Mouse (Mus musculus) limb, embryonic 10.5 days (tissue): ENCODE measurements around the gene Rpl7a. TPM values are rescaled to one million over a fixed set of nuclear protein-coding genes. Genes with fewer than 3 reads are reported as not detected.

Experiments
- DNase-seq: peaks from one replicate; pipeline ENCODE4 v3.0.0-alpha.2; 2017; ENCODE audit warnings: low spot score
- H3K27ac ChIP-seq: fragments of 300-500 bp; sonication (generic); 2 replicates; pipeline ENCODE4 v1.5.1; 2016; ENCODE audit warnings: mild to moderate bottlenecking
- H3K27me3 ChIP-seq: fragments of 300-500 bp; sonication (generic); 2 replicates; pipeline ENCODE4 v1.6.1; 2016; ENCODE audit warnings: low read depth, mild to moderate bottlenecking; ENCODE audit not compliant: poor library complexity, severe bottlenecking
- H3K36me3 ChIP-seq: fragments of 300-500 bp; sonication (generic); 2 replicates; pipeline ENCODE4 v1.6.1; 2016; ENCODE audit warnings: mild to moderate bottlenecking, moderate library complexity
- H3K4me1 ChIP-seq: fragments of 300-500 bp; sonication (generic); 2 replicates; pipeline ENCODE4 v1.6.1; 2016
- H3K4me3 ChIP-seq: fragments of 300-500 bp; sonication (generic); 2 replicates; pipeline ENCODE4 v1.5.1; 2016; ENCODE audit warnings: mild to moderate bottlenecking, moderate library complexity
- H3K9me3 ChIP-seq: fragments of 300-500 bp; sonication (generic); replicated peaks from 2 replicates; pipeline ENCODE4 v1.6.1; 2016; ENCODE audit warnings: mild to moderate bottlenecking
- WGBS: fragments of 180-500 bp; shearing (Covaris S2); methylation state at CpG from one replicate; pipeline ENCODE4 v1.1.7; 2016; 5-methylcytosine and 5-hydroxymethylcytosine counted together
- polyA plus RNA-seq: library from polyadenylated mRNA; unstranded; fragments of >200 nt; fragmentation: Nextera tagmentation; extraction: Ambion mirVana; gene quantifications from 2 replicates; pipeline ENCODE4 v1.2.1, GENCODE M21; 2016

Gene Rpl7a
- polyA plus RNA-seq, 1 experiment from 2014 or later: 702 TPM

- no peak for DNase-seq
- WGBS: 72% methylated on average over 2 of the region's 2 CpGs
- no peaks in the 10 kb centered on the region for H3K27me3 ChIP-seq
- H3K27ac ChIP-seq: no peak overlapping the region
- H3K4me1 ChIP-seq: peaks cover 40% of the 10 kb centered on the region
- no peak overlapping the region for H3K4me3 ChIP-seq
- peaks cover 54% of the 10 kb centered on the region for H3K36me3 ChIP-seq
- no peaks in the 10 kb centered on the region for H3K9me3 ChIP-seq
Observed at GRCm38 (mm10) chr2:26905936-26906335, 4.6 kb upstream of the Rpl7a start.

DNA sequence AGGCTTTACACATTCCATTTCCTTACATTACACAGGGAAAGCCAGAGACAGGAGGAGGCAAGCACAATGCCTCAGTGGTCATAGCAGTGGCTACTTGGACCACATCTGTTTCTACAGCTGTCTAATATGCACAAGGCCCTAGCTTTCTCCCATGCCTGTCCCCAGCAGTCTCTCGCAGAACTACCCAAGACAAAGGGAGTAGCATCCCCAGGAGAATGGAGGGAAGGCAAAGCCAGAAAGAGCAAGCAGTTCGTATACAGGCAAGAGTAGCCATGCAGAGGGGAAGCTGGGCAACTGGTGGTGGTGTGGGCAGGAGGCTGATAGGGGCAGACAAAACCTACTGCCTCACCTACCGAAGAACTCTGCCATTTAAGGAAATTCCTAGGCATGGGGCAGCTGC, 4.1 kb upstream of the Rpl7a start:
- peaks cover 35% of the 10 kb centered on the region for H3K4me1 ChIP-seq
- H3K36me3 ChIP-seq: peaks cover 55% of the 10 kb centered on the region

GRCm38 (mm10) chr2:26907109-26907508, 3.5 kb upstream of the Rpl7a start:
- no peak overlapping the region for H3K27ac ChIP-seq
- no peaks in the 10 kb centered on the region for H3K9me3 ChIP-seq
- 68% methylated on average over 4 of the region's 4 CpGs for WGBS
- no peak for DNase-seq
- peaks cover 35% of the 10 kb centered on the region for H3K4me1 ChIP-seq
- no peaks in the 10 kb centered on the region for H3K27me3 ChIP-seq
- H3K36me3 ChIP-seq: peaks cover 62% of the 10 kb centered on the region
- H3K4me3 ChIP-seq: no peak overlapping the region

More for the DNA sequence above, 4.1 kb upstream of the Rpl7a start:
- H3K4me3 ChIP-seq: no peak overlapping the region
- H3K27ac ChIP-seq: no peak overlapping the region
- 95% methylated on average over 3 of the region's 3 CpGs for WGBS
- no peak for DNase-seq
- no peaks in the 10 kb centered on the region for H3K27me3 ChIP-seq
- no peaks in the 10 kb centered on the region for H3K9me3 ChIP-seq

GRCm38 (mm10) chr2:26908710-26909386, 1.7 kb upstream of the Rpl7a start:
- no peaks in the 10 kb centered on the region for H3K27me3 ChIP-seq
- peaks cover 79% of the 10 kb centered on the region for H3K36me3 ChIP-seq
- WGBS: 92% methylated on average over 18 of the region's 18 CpGs
- peak overlapping the region; percentile 93 for H3K4me3 ChIP-seq
- H3K27ac ChIP-seq: no peak overlapping the region
- no peaks in the 10 kb centered on the region for H3K9me3 ChIP-seq
- no peak for DNase-seq
- H3K4me1 ChIP-seq: peaks cover 32% of the 10 kb centered on the region

DNA sequence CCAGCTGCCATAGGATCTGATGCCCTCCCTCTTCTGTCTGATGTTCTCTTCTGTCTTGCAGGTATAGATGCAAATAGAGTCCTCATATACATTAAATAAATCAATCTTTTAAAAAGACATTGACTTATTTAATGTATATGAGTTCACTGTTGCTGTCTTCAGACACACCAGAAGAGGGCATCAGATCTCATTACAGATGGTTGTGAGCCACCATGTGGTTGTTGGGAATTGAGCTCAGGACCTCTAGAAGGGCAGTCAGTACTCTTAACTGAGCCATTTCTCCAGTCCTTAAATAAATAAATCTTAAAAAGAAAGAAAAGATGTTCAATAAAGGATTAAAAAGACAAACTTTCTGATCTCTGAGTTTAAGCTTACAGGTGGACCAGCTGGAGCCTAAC, 1.2 kb upstream of the Rpl7a start:
- Histone ChIP-seq H3K36me3 (peaks cover 79% of the 10 kb centered on the region), H3K9me3 (no peaks in the 10 kb centered on the region), H3K27ac (peak overlapping the region; percentile 98; the same call in 1 of the 2 replicates), H3K27me3 (no peaks in the 10 kb centered on the region), H3K4me3 (peak overlapping the region; percentile 93), H3K4me1 (peaks cover 29% of the 10 kb centered on the region)
- DNase-seq: no peak

GRCm38 (mm10) chr2:26910994-26911765, 616 bp downstream of the Rpl7a start:
- WGBS: under 1% methylated on average over 37 of the region's 37 CpGs
- Histone ChIP-seq H3K4me1 (peaks cover 45% of the 10 kb centered on the region), H3K36me3 (peaks cover 66% of the 10 kb centered on the region), H3K27me3 (no peaks in the 10 kb centered on the region), H3K4me3 (peak overlapping the region; percentile 93), H3K27ac (peak overlapping the region; percentile 98), H3K9me3 (no peaks in the 10 kb centered on the region)
- peak; percentile 77 for DNase-seq

GRCm38 (mm10) chr2:26912253-26912770, 1.7 kb downstream of the Rpl7a start:
- H3K27ac ChIP-seq: 0 out of 2 replicates have a peak overlapping the region, but pooled peaks have one; percentile 98
- H3K4me1 ChIP-seq: peaks cover 55% of the 10 kb centered on the region
- DNase-seq: no peak
- peak overlapping the region; percentile 93 for H3K4me3 ChIP-seq
- WGBS: 73% methylated on average over 5 of the region's 5 CpGs
- no peaks in the 10 kb centered on the region for H3K9me3 ChIP-seq
- H3K27me3 ChIP-seq: no peaks in the 10 kb centered on the region
- peaks cover 58% of the 10 kb centered on the region for H3K36me3 ChIP-seq

- Histone ChIP-seq H3K36me3 (peaks cover 58% of the 10 kb centered on the region), H3K9me3 (no peaks in the 10 kb centered on the region), H3K4me1 (peaks cover 65% of the 10 kb centered on the region), H3K27me3 (no peaks in the 10 kb centered on the region), H3K4me3 (0 out of 2 replicates have a peak overlapping the region, but pooled peaks have one; percentile 1), H3K27ac (no peak overlapping the region)
- 85% methylated on average over 17 of the region's 17 CpGs for WGBS
- no peak for DNase-seq
Observed at GRCm38 (mm10) chr2:26913416-26914147, 3.0 kb downstream of the Rpl7a start.

DNA sequence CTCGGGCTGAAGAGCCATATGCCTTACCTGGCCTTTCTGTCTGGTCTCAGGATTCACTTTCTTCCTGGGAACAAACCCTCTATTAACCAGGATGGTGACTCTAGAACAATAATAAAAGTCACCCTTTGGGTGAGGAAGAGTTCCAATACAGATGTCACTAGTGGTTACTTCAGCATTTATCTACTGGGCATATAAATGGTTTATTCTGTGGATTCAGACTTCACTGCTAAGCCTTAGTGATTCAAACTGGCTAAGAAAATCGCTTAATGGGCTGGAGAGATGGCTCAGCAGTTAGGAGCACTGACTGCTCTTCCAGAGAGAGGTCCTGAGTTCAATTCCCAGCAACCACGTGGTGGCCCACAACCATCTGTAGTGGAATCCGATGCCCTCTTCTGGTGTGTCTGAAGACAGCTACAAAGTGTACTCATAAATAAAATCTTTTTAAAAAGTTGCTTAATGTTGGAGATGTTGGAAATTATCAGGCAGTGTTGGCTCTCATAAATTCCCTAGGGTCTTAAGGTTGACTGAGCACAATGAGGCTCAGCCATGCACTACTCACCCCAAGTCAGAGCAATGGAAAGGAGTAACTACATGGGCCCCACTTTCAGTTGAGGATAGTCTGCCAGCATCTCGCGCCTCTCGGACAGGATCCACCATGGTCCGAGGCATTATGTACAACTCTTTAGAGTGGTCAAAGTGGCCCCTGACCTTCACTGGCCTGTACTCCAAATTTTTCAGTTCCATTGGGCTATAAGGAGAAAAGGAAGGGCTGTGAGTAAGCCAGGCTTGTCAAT, 3.8 kb downstream of the Rpl7a start:
- 64% methylated on average over 8 of the region's 8 CpGs for WGBS
- H3K27ac ChIP-seq: no peak overlapping the region
- peaks cover 60% of the 10 kb centered on the region for H3K36me3 ChIP-seq
- no peaks in the 10 kb centered on the region for H3K9me3 ChIP-seq
- no peak for DNase-seq
- H3K4me3 ChIP-seq: peak overlapping the region; percentile 84; the same call in 1 of the 2 replicates
- H3K4me1 ChIP-seq: peaks cover 57% of the 10 kb centered on the region
- H3K27me3 ChIP-seq: no peaks in the 10 kb centered on the region

GRCm38 (mm10) chr2:26915927-26916728, 5.6 kb downstream of the Rpl7a start, which contains the start of the genes Surf2 and Surf1:
Gene Surf2, plus strand, starts transcription at chr2:26916367.
Gene Surf1, minus strand, starts transcription at chr2:26916530.
- Histone ChIP-seq H3K27me3 (no peaks in the 10 kb centered on the region), H3K36me3 (peaks cover 78% of the 10 kb centered on the region), H3K4me1 (peaks cover 54% of the 10 kb centered on the region), H3K4me3 (peak within 1 kb of the TSS; percentile 84), H3K9me3 (no peaks in the 10 kb centered on the region), H3K27ac (peak within 1 kb of the TSS; percentile 88)
- WGBS: 2% methylated on average over 46 of the region's 47 CpGs
- DNase-seq: peak; percentile 86

GRCm38 (mm10) chr2:26916738-26917137, 6.2 kb downstream of the Rpl7a start:
- Histone ChIP-seq H3K27ac (peak overlapping the region; percentile 88), H3K27me3 (no peaks in the 10 kb centered on the region), H3K4me3 (peak overlapping the region; percentile 84), H3K4me1 (peaks cover 51% of the 10 kb centered on the region), H3K36me3 (peaks cover 78% of the 10 kb centered on the region), H3K9me3 (no peaks in the 10 kb centered on the region)
- DNase-seq: no peak
- 5% methylated on average over 13 of the region's 13 CpGs for WGBS
